Mouse (Mus musculus) frontal cortex, postnatal 10 days (tissue): ENCODE measurements around the gene Sf3a2.

Experiments
- DNase-seq, 2 experiments: peaks; one replicate each; pipeline ENCODE4 v3.0.0; 2022; ENCODE audit warnings: low spot score in 2 of 2, mixed read lengths in 1 of 2

Sf3a2 gene

GRCm38 (mm10) chr10:80798150-80799006 is at the start of gene Sf3a2, which contains the start of gene Plekhj1:
TSS of gene Sf3a2 (plus strand) at chr10:80798198.
TSS of gene Plekhj1 (minus strand) at chr10:80798626.
- DNase-seq, result peak; percentile 90 to 94

- no peak for DNase-seq
These were observed 49.4 kb upstream of the Sf3a2 start for GRCm38 (mm10) chr10:80748609-80749008.

- peak; percentile 49 to 54 for DNase-seq
These were observed 46.7 kb upstream of the Sf3a2 start for GRCm38 (mm10) chr10:80751188-80751832.

GRCm38 (mm10) chr10:80752079-80752625 is 45.8 kb upstream of the Sf3a2 start:
- DNase-seq, result peak in 1 of 2 experiments; percentile 46

- DNase-seq, result peak; percentile 95 to 98
These were observed 43.3 kb upstream of the Sf3a2 start, which contains the start of gene Dot1l for GRCm38 (mm10) chr10:80754594-80755290. TSS of gene Dot1l (plus strand) at chr10:80755206.

GRCm38 (mm10) chr10:80755291-80756015 is 42.5 kb upstream of the Sf3a2 start:
- no peak for DNase-seq

GRCm38 (mm10) chr10:80756099-80756498 is 41.9 kb upstream of the Sf3a2 start:
- no peak for DNase-seq

GRCm38 (mm10) chr10:80756509-80756908 is 41.5 kb upstream of the Sf3a2 start:
- no peak for DNase-seq

- DNase-seq, result no peak
These were observed 41.0 kb upstream of the Sf3a2 start for GRCm38 (mm10) chr10:80756967-80757366.

GRCm38 (mm10) chr10:80757717-80758116 is 40.3 kb upstream of the Sf3a2 start:
- peak in 1 of 2 experiments; percentile 61 for DNase-seq

GRCm38 (mm10) chr10:80758651-80759050 is 39.3 kb upstream of the Sf3a2 start:
- DNase-seq, result no peak

GRCm38 (mm10) chr10:80760596-80761524 is 37.1 kb upstream of the Sf3a2 start:
- DNase-seq, result no peak

- no peak for DNase-seq
These were observed 36.2 kb upstream of the Sf3a2 start for GRCm38 (mm10) chr10:80761821-80762220.

- no peak for DNase-seq
These were observed 34.5 kb upstream of the Sf3a2 start for GRCm38 (mm10) chr10:80763502-80763901.

- DNase-seq, result no peak
These were observed 32.3 kb upstream of the Sf3a2 start for GRCm38 (mm10) chr10:80765746-80766145.

- no peak for DNase-seq
These were observed 31.7 kb upstream of the Sf3a2 start for GRCm38 (mm10) chr10:80766161-80766815.

- no peak for DNase-seq
These were observed 29.6 kb upstream of the Sf3a2 start for GRCm38 (mm10) chr10:80768365-80768764.

GRCm38 (mm10) chr10:80773816-80774215 is 24.2 kb upstream of the Sf3a2 start:
- DNase-seq, result no peak

- DNase-seq, result peak; percentile 78 to 82
These were observed 23.4 kb upstream of the Sf3a2 start for GRCm38 (mm10) chr10:80774549-80774948.

GRCm38 (mm10) chr10:80774981-80775380 is 23.0 kb upstream of the Sf3a2 start:
- no peak for DNase-seq
